Mouse (Mus musculus) ES-Bruce4 (cell line): ENCODE results near the gene Pdf.

ENCODE experiments used
- CTCF ChIP-seq: IDR thresholded peaks from one replicate; pipeline ENCODE4 v1.8.1; 2011; ENCODE audit warnings: low read depth, low read length
- EP300 ChIP-seq: IDR thresholded peaks from 2 replicates; pipeline ENCODE4 v1.6.1; 2011; ENCODE audit warnings: low read depth, low read length; ENCODE audit not compliant: insufficient read depth

GRCm38 (mm10) chr8:107049480-107049879 is 1.1 kb upstream of the Pdf start:
- TF ChIP-seq CTCF (no peak), EP300 (no peak)
